Mouse (Mus musculus) lung, adult 2 months (tissue): ENCODE measurements around the gene Gclm.

Source experiments
- CTCF ChIP-seq: fragments of 200-500 bp; IDR thresholded peaks from 2 replicates; pipeline ENCODE4 v1.5.1; 2011; ENCODE audit warnings: mild to moderate bottlenecking, low read length, control low read depth; ENCODE audit not compliant: insufficient read depth
- POLR2A ChIP-seq: fragments of 200-500 bp; IDR thresholded peaks from 2 replicates; pipeline ENCODE4 v1.6.1; 2011; ENCODE audit warnings: low read depth, mild to moderate bottlenecking, control low read depth, low read length, borderline replicate concordance; ENCODE audit errors: extremely low read depth

DNA sequence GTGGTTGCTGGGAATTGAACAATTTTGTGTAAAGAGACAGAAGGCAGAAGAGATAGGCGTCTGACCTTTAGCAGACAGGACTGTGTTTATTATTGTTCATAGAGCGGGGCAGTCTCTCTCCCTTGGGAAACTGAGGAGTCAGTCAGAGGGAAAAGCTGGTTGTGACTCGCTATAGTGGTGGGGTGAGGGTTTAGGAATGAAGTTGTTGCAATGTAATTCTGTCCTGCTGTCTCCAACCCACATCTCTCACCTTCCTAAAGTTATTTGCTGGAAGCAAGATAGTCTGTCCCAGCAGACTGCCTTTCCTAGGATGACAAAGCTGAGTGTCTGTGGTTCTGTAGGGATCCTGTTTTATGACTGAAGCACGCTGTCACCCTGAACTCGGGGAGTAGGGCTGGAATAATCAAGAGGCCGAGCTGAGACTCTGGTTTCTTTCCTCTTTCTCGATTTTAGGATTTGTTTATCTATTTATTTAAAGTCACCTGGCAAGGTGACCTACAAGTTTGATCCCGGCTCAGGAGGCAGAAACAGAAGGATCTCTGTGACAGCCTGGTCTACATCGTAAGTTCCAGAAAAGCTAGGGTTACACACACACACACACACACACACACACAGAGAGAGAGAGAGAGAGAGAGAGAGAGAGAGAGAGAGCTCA lies 41.6 kb upstream of the Gclm start:
- TF ChIP-seq CTCF = no peak
- TF ChIP-seq POLR2A = no peak
